Mouse (Mus musculus) spleen, adult 18-20 months (tissue): Measurements from ENCODE around the gene Asap3.
A peak's percentile ranks its signal among the peaks of the same experiment; 100 is the strongest.

ENCODE experiments used
- DNase-seq, 2 experiments: peaks; one replicate each; pipeline ENCODE4 v3.0.0; 2022; ENCODE audit warnings: mixed read lengths in 2 of 2

The Asap3 gene

DNA sequence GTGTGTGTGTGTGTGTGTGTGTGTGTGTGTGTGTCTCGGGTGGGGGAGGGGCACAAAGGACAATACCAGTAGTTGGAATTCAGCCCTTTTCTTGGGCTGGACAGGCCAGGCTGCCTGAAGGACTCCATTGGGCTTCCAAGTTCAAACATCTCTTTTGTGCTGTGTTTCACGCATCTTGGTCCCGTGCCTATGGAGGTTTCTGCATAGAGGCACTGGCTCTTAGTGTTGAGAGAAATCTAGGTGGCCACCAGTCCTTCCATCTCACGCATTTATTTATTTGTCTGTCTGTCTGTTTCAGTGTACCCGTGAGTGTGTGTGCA is 18.0 kb downstream of the Asap3 start:
- no peak for DNase-seq

GRCm38 (mm10) chr4:136224677-136225460 is 18.7 kb downstream of the Asap3 start:
- DNase-seq: no peak

- DNase-seq: no peak
Observed at GRCm38 (mm10) chr4:136227408-136227807, 21.2 kb downstream of the Asap3 start.

DNA sequence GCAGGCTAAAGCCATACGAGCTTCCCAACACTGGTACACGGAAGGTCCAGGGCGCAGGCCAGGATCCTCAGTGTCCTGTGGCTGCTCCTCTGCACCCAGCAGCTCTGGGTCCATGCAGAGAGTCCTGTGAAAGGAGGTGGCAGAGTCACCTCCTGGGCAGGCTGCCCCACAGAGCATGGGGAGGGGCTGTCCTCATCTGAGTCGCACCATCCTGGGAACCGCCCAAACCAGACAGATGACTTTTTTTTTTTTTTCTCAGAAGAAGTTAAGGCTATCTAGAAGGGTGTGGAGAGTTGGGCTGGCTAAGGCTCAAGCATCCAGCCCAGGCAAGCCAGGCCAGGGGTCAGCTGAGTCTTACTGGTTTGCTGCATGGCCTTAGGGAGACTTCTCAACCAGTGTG is 22.5 kb downstream of the Asap3 start:
- no peak for DNase-seq

GRCm38 (mm10) chr4:136238669-136239068 is 32.5 kb downstream of the Asap3 start:
- no peak for DNase-seq

- no peak for DNase-seq
Observed at GRCm38 (mm10) chr4:136239111-136239510, 32.9 kb downstream of the Asap3 start.

GRCm38 (mm10) chr4:136239622-136240021 is 33.5 kb downstream of the Asap3 start:
- peak; percentile 59 to 85 for DNase-seq

- DNase-seq: no peak
Observed at GRCm38 (mm10) chr4:136240123-136240522, 34.0 kb downstream of the Asap3 start.

- no peak for DNase-seq
Observed at GRCm38 (mm10) chr4:136240955-136241354, 34.8 kb downstream of the Asap3 start.

GRCm38 (mm10) chr4:136242065-136242703 is 36.0 kb downstream of the Asap3 start:
- peak in 1 of 2 experiments; percentile 33 for DNase-seq

GRCm38 (mm10) chr4:136242728-136243127 is 36.6 kb downstream of the Asap3 start:
- no peak for DNase-seq

DNA sequence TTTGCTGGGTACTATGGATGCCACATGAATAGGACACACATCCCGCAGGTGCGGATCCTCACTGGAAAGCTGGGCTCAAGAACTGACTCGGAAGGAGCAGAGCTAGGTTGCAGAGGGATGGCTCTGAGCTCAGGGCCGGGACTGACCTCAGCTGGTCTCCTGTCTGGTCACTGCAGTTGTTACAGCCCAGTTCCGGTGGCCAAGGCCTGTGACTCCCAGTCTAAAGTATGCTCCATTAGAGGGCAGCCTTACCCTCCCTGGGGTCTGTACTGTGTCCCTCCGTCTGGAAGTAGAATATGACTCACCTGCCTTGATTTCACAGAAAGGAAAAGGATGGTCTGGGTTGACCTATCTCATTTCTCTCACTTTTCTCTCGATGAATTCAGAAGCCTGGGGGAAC is 38.0 kb downstream of the Asap3 start:
- no peak for DNase-seq

GRCm38 (mm10) chr4:136245681-136246080 is 39.5 kb downstream of the Asap3 start:
- no peak for DNase-seq

DNA sequence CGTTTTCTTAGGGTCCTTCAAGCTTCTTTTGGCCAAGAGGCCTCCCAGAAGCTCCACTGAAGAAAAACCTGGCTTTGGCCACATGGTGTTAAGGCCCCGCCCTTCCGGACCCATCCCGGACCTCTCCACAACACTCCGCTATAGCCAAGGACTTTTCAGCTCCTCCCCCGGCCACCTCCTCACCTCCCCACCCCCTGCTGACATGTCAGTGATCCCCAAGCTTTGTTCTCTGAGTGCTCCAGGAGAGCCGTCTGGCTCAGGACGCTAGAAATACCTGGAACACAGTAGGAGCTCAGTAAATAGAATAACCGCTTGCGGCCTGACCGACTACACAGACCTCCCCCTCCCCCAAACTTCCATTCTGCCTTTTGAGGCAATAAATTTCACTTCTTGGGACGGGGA is 40.4 kb downstream of the Asap3 start:
- no peak for DNase-seq

GRCm38 (mm10) chr4:136247386-136247728 is 41.2 kb downstream of the Asap3 start:
- no peak for DNase-seq

DNA sequence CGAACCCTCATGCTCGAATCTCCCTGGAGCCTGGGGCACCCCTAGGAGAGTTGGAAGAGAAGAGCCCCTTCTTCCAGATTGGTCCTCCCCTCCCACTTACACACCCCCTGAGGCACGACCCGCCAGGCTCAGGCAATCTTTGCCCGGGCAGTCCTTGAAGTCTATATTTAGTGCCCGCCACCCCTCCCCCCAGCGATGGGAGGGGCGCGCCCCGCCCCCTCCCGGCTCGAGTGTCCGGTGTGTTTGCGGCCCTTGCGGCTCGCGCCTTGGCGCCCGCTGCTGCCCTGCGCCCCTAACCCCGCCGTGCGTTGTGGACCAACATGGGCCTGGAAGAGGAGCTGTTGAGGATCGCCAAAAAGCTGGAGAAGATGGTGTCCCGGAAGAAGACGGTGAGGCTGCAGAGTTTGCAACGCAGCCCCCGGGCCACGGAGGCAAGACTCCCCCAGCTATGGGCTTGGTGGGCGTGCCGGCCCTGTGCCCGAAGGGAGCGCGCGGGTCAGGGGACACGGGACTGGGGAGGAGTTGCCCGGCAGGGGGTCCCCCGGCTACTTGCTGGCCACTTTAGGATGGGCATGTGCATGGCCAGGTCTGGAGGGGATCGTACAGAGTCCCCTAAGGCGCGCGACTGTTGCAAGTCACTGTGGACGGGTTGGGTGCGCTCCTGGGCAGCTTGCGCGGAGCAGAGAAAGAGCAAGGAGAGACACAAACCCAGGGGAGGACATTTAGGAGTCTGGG is 41.7 kb downstream of the Asap3 start, which contains the start of gene Tcea3:
Tcea3 (plus strand) TSS at position 1 of the 735 bp plus-strand sequence.
- no peak for DNase-seq

- no peak for DNase-seq
Observed at GRCm38 (mm10) chr4:136248464-136249331, 42.5 kb downstream of the Asap3 start.

GRCm38 (mm10) chr4:136249332-136249647 is 43.1 kb downstream of the Asap3 start:
- no peak for DNase-seq

- no peak for DNase-seq
Observed at GRCm38 (mm10) chr4:136249780-136250179, 43.6 kb downstream of the Asap3 start.

DNA sequence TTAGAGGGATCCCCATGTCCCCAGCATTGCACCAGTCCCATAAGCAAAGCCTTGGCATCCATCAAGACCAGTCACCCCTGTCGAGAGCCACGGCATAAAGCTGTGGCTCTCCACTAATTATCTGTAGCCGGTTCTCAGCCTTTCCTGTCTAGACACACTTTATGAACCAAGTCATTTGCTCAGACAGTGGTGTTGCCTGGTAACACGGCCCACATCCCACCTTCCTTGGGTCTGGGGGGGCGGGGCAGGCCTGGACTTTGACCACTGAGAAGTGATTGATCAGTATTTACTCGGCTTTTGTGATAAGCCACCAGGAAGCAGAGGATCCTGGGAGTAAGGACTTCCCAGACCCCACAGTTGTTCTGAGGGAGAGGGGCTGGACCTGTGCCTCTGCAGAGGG is 49.8 kb downstream of the Asap3 start:
- no peak for DNase-seq

GRCm38 (mm10) chr4:136256696-136257095 is 50.5 kb downstream of the Asap3 start:
- no peak for DNase-seq

GRCm38 (mm10) chr4:136259916-136260315 is 53.8 kb downstream of the Asap3 start:
- no peak for DNase-seq
